Mouse (Mus musculus) myocyte (in vitro differentiated cells): ENCODE measurements around the gene Utp20. TPM values are rescaled to one million over a fixed set of nuclear protein-coding genes. Genes with fewer than 3 reads are reported as not detected.
A peak's percentile ranks its signal among the peaks of the same experiment; 100 is the strongest.

Experiments
- H3K27me3 ChIP-seq: one replicate; pipeline ENCODE4 v1.6.1; 2011; ENCODE audit not compliant: control insufficient read depth, insufficient read depth, insufficient read length
- H3K36me3 ChIP-seq: one replicate; pipeline ENCODE4 v1.6.1; 2011; ENCODE audit not compliant: control insufficient read depth, insufficient read depth
- H3K4me2 ChIP-seq: one replicate; pipeline ENCODE4 v1.6.1; 2011; ENCODE audit warnings: low read depth, control low read depth
- H3K4me3 ChIP-seq: one replicate; pipeline ENCODE4 v1.5.1; 2011; ENCODE audit warnings: mild to moderate bottlenecking, control low read depth, moderate library complexity
- H3K79me2 ChIP-seq: one replicate; pipeline ENCODE4 v1.6.1; 2011; ENCODE audit not compliant: control insufficient read depth, insufficient read depth
- H3ac ChIP-seq: one replicate; pipeline ENCODE4 v1.6.1; 2011; ENCODE audit not compliant: control insufficient read depth, insufficient read length
- CEBPB ChIP-seq: IDR thresholded peaks from 2 replicates; pipeline ENCODE4 v1.6.1; 2011; ENCODE audit warnings: mild to moderate bottlenecking, moderate library complexity; ENCODE audit not compliant: poor library complexity, insufficient read depth, severe bottlenecking
- E2F4 ChIP-seq: IDR thresholded peaks from one replicate; pipeline ENCODE4 v1.6.1; 2011; ENCODE audit warnings: mild to moderate bottlenecking, control low read depth, moderate library complexity; ENCODE audit not compliant: insufficient read depth
- MAX ChIP-seq: IDR thresholded peaks from one replicate; pipeline ENCODE4 v1.6.1; 2011; ENCODE audit warnings: low read depth, mild to moderate bottlenecking, control low read depth
- MYOD1 ChIP-seq, 3 experiments: IDR thresholded peaks; one replicate each; pipeline ENCODE4 v1.6.1; 2011; ENCODE audit warnings: control low read depth in 2 of 3, low read depth in 2 of 3, mild to moderate bottlenecking in 2 of 3, moderate library complexity in 1 of 3; ENCODE audit not compliant: insufficient read length in 2 of 3, control insufficient read depth in 1 of 3
- MYOG ChIP-seq, 3 experiments: IDR thresholded peaks; one replicate each; pipeline ENCODE4 v1.6.1; 2011; ENCODE audit warnings: control low read depth in 2 of 3, low read depth in 2 of 3, mild to moderate bottlenecking in 2 of 3; ENCODE audit not compliant: insufficient read length in 2 of 3, control insufficient read depth in 1 of 3, insufficient read depth in 1 of 3
- POLR2A ChIP-seq: IDR thresholded peaks from one replicate; pipeline ENCODE4 v1.6.1; 2011; ENCODE audit warnings: low read depth, mild to moderate bottlenecking, control low read depth, moderate library complexity; ENCODE audit not compliant: insufficient read length
- POLR2AphosphoS2 ChIP-seq: IDR thresholded peaks from one replicate; pipeline ENCODE4 v1.6.1; 2011; ENCODE audit warnings: low read depth, control low read depth; ENCODE audit not compliant: insufficient read length
- REST ChIP-seq: IDR thresholded peaks from one replicate; pipeline ENCODE4 v1.6.1; 2011; ENCODE audit warnings: mild to moderate bottlenecking, control low read depth, moderate library complexity; ENCODE audit not compliant: insufficient read depth, insufficient read length
- SRF ChIP-seq: IDR thresholded peaks from one replicate; pipeline ENCODE4 v1.6.1; 2011; ENCODE audit warnings: low read depth; ENCODE audit not compliant: control insufficient read depth, insufficient read length
- TCF12 ChIP-seq: IDR thresholded peaks from one replicate; pipeline ENCODE4 v1.6.1; 2011; ENCODE audit warnings: mild to moderate bottlenecking, control low read depth; ENCODE audit not compliant: poor library complexity, insufficient read depth, severe bottlenecking
- TCF3 ChIP-seq: IDR thresholded peaks from one replicate; pipeline ENCODE4 v1.6.1; 2011; ENCODE audit warnings: low read depth, control low read depth; ENCODE audit not compliant: insufficient read length
- USF1 ChIP-seq: IDR thresholded peaks from one replicate; pipeline ENCODE4 v1.6.1; 2011; ENCODE audit warnings: low read depth, mild to moderate bottlenecking, control low read depth, moderate library complexity
- polyA plus RNA-seq: library from polyadenylated mRNA; unstranded; fragments of >200 nt; fragmentation: generic; extraction: Trizol; gene quantifications from one replicate; pipeline ENCODE4 v1.2.1, GENCODE M21; 2012; ENCODE audit warnings: missing spikeins

The Utp20 gene
- polyA plus RNA-seq, 1 experiment = 11.5 TPM

GRCm38 (mm10) chr10:88725343-88725742 is 101.3 kb downstream of the Utp20 start:
- no peaks in the 10 kb centered on the region for H3K36me3 ChIP-seq
- no peaks in the 10 kb centered on the region for H3K79me2 ChIP-seq
- H3K27me3 ChIP-seq = no peaks in the 10 kb centered on the region
- no peak overlapping the region for H3ac ChIP-seq
- TF ChIP-seq POLR2A (no peak), E2F4 (no peak), SRF (no peak), MYOG (IDR thresholded peaks at IDR 0.05; ENCODE audit: control insufficient read depth in 1 of 3, insufficient read depth in 1 of 3, insufficient read length in 2 of 3, low read depth in 2 of 3) (no peak), TCF3 (no peak), TCF12 (no peak), MYOD1 (IDR thresholded peaks at IDR 0.05; ENCODE audit: control insufficient read depth in 1 of 3, insufficient read length in 2 of 3, low read depth in 2 of 3) (no peak), USF1 (no peak), MAX (no peak), REST (no peak), CEBPB (no peak), POLR2AphosphoS2 (no peak)
- H3K4me3 ChIP-seq = no peak overlapping the region
- H3K4me2 ChIP-seq = no peak overlapping the region

DNA sequence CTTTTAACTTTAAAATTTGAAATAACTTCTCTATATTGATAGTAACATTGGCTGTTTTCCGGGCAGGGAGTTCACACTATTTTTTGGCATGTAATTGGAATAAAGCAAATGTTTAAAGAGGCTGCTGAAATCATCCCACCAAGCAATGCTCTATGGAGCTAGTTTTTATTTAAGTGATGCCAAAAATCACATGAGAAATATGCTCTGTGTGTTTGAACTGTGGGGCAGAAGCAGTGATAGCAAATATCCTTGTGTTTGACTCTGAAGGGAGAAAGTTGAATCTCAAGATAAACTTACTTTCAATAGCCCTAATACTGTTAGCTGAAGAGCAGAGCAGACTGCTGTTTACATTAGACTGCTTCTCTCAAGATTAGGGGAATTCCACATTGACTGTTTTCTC is 107.0 kb downstream of the Utp20 start:
- no peaks in the 10 kb centered on the region for H3K79me2 ChIP-seq
- no peaks in the 10 kb centered on the region for H3K27me3 ChIP-seq
- no peak overlapping the region for H3K4me3 ChIP-seq
- H3K4me2 ChIP-seq = no peak overlapping the region
- no peaks in the 10 kb centered on the region for H3K36me3 ChIP-seq
- TF ChIP-seq MYOG (IDR thresholded peaks at IDR 0.05; ENCODE audit: control insufficient read depth in 1 of 3, insufficient read depth in 1 of 3, insufficient read length in 2 of 3, low read depth in 2 of 3) = no peak
- no peak overlapping the region for H3ac ChIP-seq

DNA sequence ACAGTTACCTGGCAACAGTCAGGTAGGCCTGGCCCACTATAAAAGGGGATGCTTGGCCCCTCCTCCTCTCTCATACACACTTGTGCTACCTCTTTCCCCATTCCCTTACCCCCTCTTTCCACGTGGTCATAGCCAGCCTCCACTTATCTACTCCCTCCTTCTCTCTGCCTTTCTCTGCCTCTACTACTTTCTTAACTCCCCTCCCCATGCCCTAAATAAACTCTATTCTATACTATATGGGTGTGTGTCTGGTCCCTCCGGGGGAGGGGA is 108.9 kb downstream of the Utp20 start:
- no peaks in the 10 kb centered on the region for H3K36me3 ChIP-seq
- no peak overlapping the region for H3ac ChIP-seq
- no peak for TF ChIP-seq E2F4
- no peaks in the 10 kb centered on the region for H3K27me3 ChIP-seq
- no peak overlapping the region for H3K4me3 ChIP-seq
- no peaks in the 10 kb centered on the region for H3K79me2 ChIP-seq
- no peak overlapping the region for H3K4me2 ChIP-seq

DNA sequence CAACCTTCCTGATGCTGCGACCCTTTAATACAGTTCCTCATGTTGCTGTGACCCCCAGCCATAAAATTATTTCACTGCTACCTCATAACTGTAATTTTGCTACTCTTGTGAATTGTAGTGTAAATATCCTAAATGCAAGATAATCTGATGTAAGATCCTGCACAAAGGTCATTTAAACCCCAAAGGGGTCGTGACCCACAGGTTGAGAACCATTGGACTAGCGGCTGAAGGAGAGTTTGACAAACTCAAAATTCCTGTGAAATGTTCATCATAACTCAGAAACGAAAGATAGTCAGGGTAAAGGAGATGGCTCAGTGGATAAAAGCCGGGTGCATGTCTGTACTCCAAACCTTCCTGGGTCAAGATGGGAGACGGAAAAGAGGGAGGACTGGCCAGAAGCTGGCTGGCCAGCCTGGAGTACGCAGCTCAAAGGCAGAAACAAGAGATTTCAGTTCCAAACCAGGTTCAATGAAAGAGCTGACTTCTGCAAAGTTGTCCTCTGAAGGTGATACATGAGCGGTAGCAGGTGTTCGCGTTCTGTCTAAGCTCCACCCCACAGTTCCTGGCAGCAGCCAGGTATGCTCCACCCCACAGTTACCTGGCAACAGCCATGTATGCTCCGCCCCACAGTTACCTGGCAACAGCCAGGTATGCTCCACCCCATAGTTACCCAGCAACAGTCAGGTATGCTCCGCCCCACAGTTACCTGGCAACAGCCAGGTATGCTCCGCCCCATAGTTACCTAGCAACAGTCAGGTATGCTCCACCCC is 109.4 kb downstream of the Utp20 start:
- Histone ChIP-seq H3ac (no peak overlapping the region), H3K79me2 (no peaks in the 10 kb centered on the region), H3K4me3 (no peak overlapping the region), H3K27me3 (no peaks in the 10 kb centered on the region), H3K36me3 (no peaks in the 10 kb centered on the region), H3K4me2 (no peak overlapping the region)
- TF ChIP-seq CEBPB = no peak
- TF ChIP-seq MAX = no peak
- TF ChIP-seq MYOG (IDR thresholded peaks at IDR 0.05; ENCODE audit: control insufficient read depth in 1 of 3, insufficient read depth in 1 of 3, insufficient read length in 2 of 3, low read depth in 2 of 3) = no peak
- TF ChIP-seq REST = no peak
- no peak for TF ChIP-seq TCF3
- TF ChIP-seq TCF12 = no peak
- no peak for TF ChIP-seq USF1
- no peak for TF ChIP-seq SRF
- no peak for TF ChIP-seq POLR2AphosphoS2
- no peak for TF ChIP-seq MYOD1 (IDR thresholded peaks at IDR 0.05; ENCODE audit: control insufficient read depth in 1 of 3, insufficient read length in 2 of 3, low read depth in 2 of 3)
- TF ChIP-seq POLR2A = no peak
- TF ChIP-seq E2F4 = no peak

DNA sequence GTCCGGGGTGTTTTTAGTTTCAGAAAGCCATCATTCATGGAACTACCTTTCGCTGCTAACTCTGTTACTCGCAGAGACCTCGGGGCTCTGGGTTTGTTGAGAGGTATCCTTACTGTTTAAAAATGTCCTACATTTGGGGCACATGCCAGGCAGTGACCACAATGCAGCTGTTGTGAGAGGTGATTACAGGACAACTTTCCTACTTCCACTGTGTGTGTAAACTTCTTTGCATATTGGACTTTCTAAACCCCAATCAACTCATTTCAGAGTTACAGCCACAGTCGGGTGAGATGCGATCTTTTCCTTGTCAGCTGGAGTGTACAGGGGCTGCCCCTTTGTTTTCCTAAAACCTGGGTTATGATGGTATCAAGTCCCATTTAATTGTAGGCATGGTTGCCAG is 111.0 kb downstream of the Utp20 start:
- Histone ChIP-seq H3K79me2 (no peaks in the 10 kb centered on the region), H3K36me3 (no peaks in the 10 kb centered on the region), H3K4me3 (no peak overlapping the region), H3K27me3 (no peaks in the 10 kb centered on the region), H3K4me2 (peak overlapping the region; percentile 58), H3ac (no peak overlapping the region)
- peak in 2 of 3 experiments; percentile 4 to 65 for TF ChIP-seq MYOG (IDR thresholded peaks at IDR 0.05; ENCODE audit: control insufficient read depth in 1 of 3, insufficient read depth in 1 of 3, insufficient read length in 2 of 3, low read depth in 2 of 3)
- no peak for TF ChIP-seq POLR2AphosphoS2
- TF ChIP-seq MYOD1 (IDR thresholded peaks at IDR 0.05; ENCODE audit: control insufficient read depth in 1 of 3, insufficient read length in 2 of 3, low read depth in 2 of 3) = peak in 2 of 3 experiments; percentile 65 to 78
- TF ChIP-seq CEBPB = no peak
- TF ChIP-seq REST = no peak

- Histone ChIP-seq H3ac (no peak overlapping the region), H3K79me2 (no peaks in the 10 kb centered on the region), H3K27me3 (no peaks in the 10 kb centered on the region), H3K36me3 (no peaks in the 10 kb centered on the region), H3K4me2 (no peak overlapping the region), H3K4me3 (no peak overlapping the region)
- TF ChIP-seq E2F4 = no peak
- no peak for TF ChIP-seq MYOG (IDR thresholded peaks at IDR 0.05; ENCODE audit: control insufficient read depth in 1 of 3, insufficient read depth in 1 of 3, insufficient read length in 2 of 3, low read depth in 2 of 3)
- no peak for TF ChIP-seq MAX
- TF ChIP-seq TCF3 = no peak
- no peak for TF ChIP-seq POLR2AphosphoS2
- no peak for TF ChIP-seq MYOD1 (IDR thresholded peaks at IDR 0.05; ENCODE audit: control insufficient read depth in 1 of 3, insufficient read length in 2 of 3, low read depth in 2 of 3)
- no peak for TF ChIP-seq POLR2A
- TF ChIP-seq USF1 = no peak
- TF ChIP-seq REST = no peak
- TF ChIP-seq TCF12 = no peak
- no peak for TF ChIP-seq SRF
- no peak for TF ChIP-seq CEBPB
These were observed 111.9 kb downstream of the Utp20 start for GRCm38 (mm10) chr10:88714744-88715143.
